Mouse (Mus musculus) lung, adult 2 months (tissue): Measurements from ENCODE around the gene Ambra1. TPM values are rescaled to one million over a fixed set of nuclear protein-coding genes. Genes with fewer than 3 reads are reported as not detected.

Experiments used
- DNase-seq: peaks from one replicate; pipeline ENCODE4 v3.0.0; 2022
- H3K4me1 ChIP-seq: fragments of 200-500 bp; 2 replicates; pipeline ENCODE4 v1.6.1; 2011; ENCODE audit warnings: low read length; ENCODE audit not compliant: control insufficient read depth, insufficient read depth
- H3K4me3 ChIP-seq: fragments of 200-500 bp; replicated peaks from 2 replicates; pipeline ENCODE3; 2011; ENCODE audit warnings: low read depth, mild to moderate bottlenecking, control low read depth, low read length; ENCODE audit errors: extremely low read depth
- CTCF ChIP-seq: fragments of 200-500 bp; IDR thresholded peaks from 2 replicates; pipeline ENCODE4 v1.5.1; 2011; ENCODE audit warnings: mild to moderate bottlenecking, low read length, control low read depth; ENCODE audit not compliant: insufficient read depth
- POLR2A ChIP-seq: fragments of 200-500 bp; IDR thresholded peaks from 2 replicates; pipeline ENCODE4 v1.6.1; 2011; ENCODE audit warnings: low read depth, mild to moderate bottlenecking, control low read depth, low read length, borderline replicate concordance; ENCODE audit errors: extremely low read depth
- WGBS: fragments of 180-500 bp; shearing (Covaris S2); methylation state at CpG from one replicate; pipeline ENCODE4 v1.1.7; 2018; 5-methylcytosine and 5-hydroxymethylcytosine counted together
- polyA plus RNA-seq: library from polyadenylated mRNA; depleted of rRNA; stranded (reverse); fragments of >200 nt; gene quantifications from 2 replicates; pipeline ENCODE4 v1.2.3, GENCODE M21; 2012; rRNA removed

The Ambra1 gene
- 16.6 and 20.0 TPM in 2 replicates for polyA plus RNA-seq

- H3K4me1 ChIP-seq: no peaks in the 10 kb centered on the region; the same call in 1 of the 2 replicates
- WGBS: under 1% methylated on average over 67 of the region's 68 CpGs
- TF ChIP-seq POLR2A (peak; percentile 71; the same call in 1 of the 2 replicates), CTCF (no peak)
- peak; percentile 74 for DNase-seq
- H3K4me3 ChIP-seq: peak within 1 kb of the TSS; percentile 78
Observed at GRCm38 (mm10) chr2:91729971-91730821, at the start of gene Ambra1. Ambra1 (plus strand) TSS chr2:91730134.

GRCm38 (mm10) chr2:91682850-91683249 is 47.1 kb upstream of the Ambra1 start:
- Histone ChIP-seq H3K4me1 (no peaks in the 10 kb centered on the region; the same call in 1 of the 2 replicates), H3K4me3 (no peak overlapping the region)
- TF ChIP-seq POLR2A (no peak), CTCF (peak; percentile 33; the same call in 1 of the 2 replicates)
- 49% methylated on average over 4 of the region's 4 CpGs for WGBS
- DNase-seq: peak; percentile 27

GRCm38 (mm10) chr2:91683919-91684318 is 46.0 kb upstream of the Ambra1 start:
- peak; percentile 38 for DNase-seq
- 0 out of 2 replicates have a peak, but pooled peaks have one; percentile 4 for TF ChIP-seq POLR2A
- no peak for TF ChIP-seq CTCF
- Histone ChIP-seq H3K4me3 (no peak overlapping the region), H3K4me1 (no peaks in the 10 kb centered on the region; the same call in 1 of the 2 replicates)
- 68% methylated on average over 8 of the region's 8 CpGs for WGBS

- no peak for DNase-seq
- Histone ChIP-seq H3K4me1 (no peaks in the 10 kb centered on the region), H3K4me3 (no peak overlapping the region)
- WGBS: 85% methylated on average over 7 of the region's 7 CpGs
- TF ChIP-seq CTCF: no peak
- TF ChIP-seq POLR2A: no peak
Observed at GRCm38 (mm10) chr2:91689452-91689851, 40.5 kb upstream of the Ambra1 start.

- no peak for DNase-seq
- TF ChIP-seq CTCF: no peak
- no peak for TF ChIP-seq POLR2A
- 67% methylated on average over 10 of the region's 10 CpGs for WGBS
Observed at GRCm38 (mm10) chr2:91695436-91696224, 34.3 kb upstream of the Ambra1 start.

GRCm38 (mm10) chr2:91696225-91696590 is 33.7 kb upstream of the Ambra1 start:
- TF ChIP-seq POLR2A: no peak
- TF ChIP-seq CTCF: no peak
- no peaks in the 10 kb centered on the region; the same call in none of the 2 replicates for H3K4me1 ChIP-seq
- no peak overlapping the region for H3K4me3 ChIP-seq
- WGBS: 37% methylated on average over 1 of the region's 1 CpGs
- DNase-seq: no peak

More at GRCm38 (mm10) chr2:91695436-91696224, 34.3 kb upstream of the Ambra1 start:
- Histone ChIP-seq H3K4me3 (no peak overlapping the region), H3K4me1 (no peaks in the 10 kb centered on the region; the same call in none of the 2 replicates)

GRCm38 (mm10) chr2:91699225-91699624 is 30.7 kb upstream of the Ambra1 start:
- WGBS: 23% methylated on average over 1 of the region's 1 CpGs
- TF ChIP-seq CTCF (no peak), POLR2A (no peak)
- no peak for DNase-seq
- Histone ChIP-seq H3K4me3 (no peak overlapping the region), H3K4me1 (no peaks in the 10 kb centered on the region; the same call in none of the 2 replicates)

- 100% methylated on average over 2 of the region's 2 CpGs for WGBS
- no peak for DNase-seq
- TF ChIP-seq CTCF (no peak), POLR2A (no peak)
- Histone ChIP-seq H3K4me3 (no peak overlapping the region), H3K4me1 (no peaks in the 10 kb centered on the region; the same call in none of the 2 replicates)
Observed at GRCm38 (mm10) chr2:91701366-91701765, 28.6 kb upstream of the Ambra1 start.

GRCm38 (mm10) chr2:91705736-91706135 is 24.2 kb upstream of the Ambra1 start:
- TF ChIP-seq POLR2A (no peak), CTCF (no peak)
- DNase-seq: no peak
- peaks cover 6% of the 10 kb centered on the region for H3K4me1 ChIP-seq
- WGBS: 76% methylated on average over 6 of the region's 6 CpGs
- H3K4me3 ChIP-seq: no peak overlapping the region
